In genomic region chr1:156035269-156035929, GRCm38 (mm10) we compare ENCODE assay signal across 8 mouse cellular contexts. TPM values are rescaled to one million over a fixed set of nuclear protein-coding genes. Genes with fewer than 3 reads are reported as not detected.
DNase-seq lines count a peak whose midpoint lies in the region; ATAC-seq and TF ChIP-seq lines count a peak whose summit lies in the region.

TSS of gene Tor1aip2 (plus strand) at chr1:156035403.

- peak; percentile 63 to 68 for DNase-seq in thymus, postnatal 10 days (ENCODE audit: low spot score in 2 of 2)
- DNase-seq in thymus, adult 18-20 months: no peak
- peak; percentile 75 for DNase-seq in c-Kit-positive CD71-positive TER-119-positive erythroid progenitor cells, embryonic 14.5 days (ENCODE audit: low spot score)
- no peak for DNase-seq in gastrocnemius, postnatal 25 days
- DNase-seq in induced T-regulatory cell, adult 2 months (ENCODE audit: low read depth): peak; percentile 85
- no peak for DNase-seq in liver, adult 2 months (ENCODE audit: extremely low read depth, low read depth, low spot score)
- DNase-seq in urinary bladder, postnatal 10 days (ENCODE audit: low spot score): peak; percentile 27

- H3K4me3 ChIP-seq in liver, adult 2 months (ENCODE audit: insufficient read depth, low read depth, low read length): peak within 1 kb of the TSS; percentile 89

- H3K36me3 ChIP-seq in liver, adult 2 months (ENCODE audit: control insufficient read depth, insufficient read depth, low read length): peaks cover 27% of the 10 kb centered on the region

- H3K27me3 ChIP-seq in liver, adult 2 months (ENCODE audit: control insufficient read depth, insufficient read depth, low read length): no peaks in the 10 kb centered on the region

- H3K79me2 ChIP-seq in liver, adult 2 months (ENCODE audit: control insufficient read depth, insufficient read depth, low read length): peaks cover 10% of the 10 kb centered on the region; the same call in 1 of the 2 replicates

- peaks cover 5% of the 10 kb centered on the region; the same call in 1 of the 2 replicates for H3K4me1 ChIP-seq in liver, adult 2 months (ENCODE audit: control insufficient read depth, insufficient read depth, low read length)

- peak within 1 kb of the TSS; percentile 97 for H3K27ac ChIP-seq in liver, adult 2 months (replicated peaks; ENCODE audit: insufficient read depth, low read depth, low read length)

- TF ChIP-seq CTCF in liver, adult 2 months (IDR thresholded peaks at IDR 0.05; ENCODE audit: low read depth, low read length): no peak

- WGBS in liver, adult 2 months: under 1% methylated on average over 59 of the region's 59 CpGs

- peak within 1 kb of the TSS; percentile 92 for H3K9ac ChIP-seq in liver, adult 2 months (ENCODE audit: low read depth, low read length)

- peak; percentile 50; the same call in 1 of the 2 replicates for TF ChIP-seq POLR2A in liver, adult 2 months (IDR thresholded peaks at IDR 0.05; ENCODE audit: extremely low read depth, insufficient read depth, low read length)

- ATAC-seq in monocyte, adult 5-6 weeks (replicated peaks; ENCODE audit: insufficient number of reproducible peaks, low FRiP score, low TSS enrichment, poor library complexity, severe bottlenecking): peak; percentile 6; the same call in 1 of the 2 replicates

RNA-seq across cellular contexts. Expression of gene Tor1aip2, which starts in this region (rescaled TPM):
- 10 to 100 TPM; 46.5 to 48.6 TPM for total RNA-seq in gastrocnemius, postnatal 25 days (2021)
- 110 and 118 TPM in 2 replicates for total RNA-seq in liver, adult 2 months (2014; rRNA removed)
- 82.6 and 90.2 TPM in 2 replicates for polyA plus RNA-seq in liver, adult 2 months (2012; rRNA removed)
- total RNA-seq in monocyte, adult 5-6 weeks (2017): 43.7 to 58.5 TPM (median 52.0 TPM) in 3 replicates

Comparison
In these comparisons a context has a peak if more than half of its experiments do, and no peak if none do; other contexts are left out.
1. DNase-seq: peak in thymus, postnatal 10 days (2 of 2), c-Kit-positive CD71-positive TER-119-positive erythroid progenitor cells, embryonic 14.5 days (single experiment), induced T-regulatory cell, adult 2 months (single experiment) and urinary bladder, postnatal 10 days (single experiment); none in thymus, adult 18-20 months (0 of 2), gastrocnemius, postnatal 25 days (single experiment) and liver, adult 2 months (single experiment).